Mouse (Mus musculus): Measurements from ENCODE around the gene Mamld1. TPM values are rescaled to one million over a fixed set of nuclear protein-coding genes. Genes with fewer than 3 reads are reported as not detected.

Mamld1 gene
- polyA plus RNA-seq, 1 experiment from 2014 or later: 6.4 TPM

GRCm38 (mm10) chrX:71181526-71181925 is 131.5 kb downstream of the Mamld1 start:
- WGBS: 83% methylated on average over 3 of the region's 3 CpGs
- no peak for ATAC-seq (ENCODE audit: low FRiP score, low read depth)
- Histone ChIP-seq H3K36me3 (no peaks in the 10 kb centered on the region), H3K27me3 (no peaks in the 10 kb centered on the region), H3K27ac (replicated peaks) (no peak overlapping the region), H3K4me3 (no peak overlapping the region), H3K9ac (no peak overlapping the region), H3K4me1 (replicated peaks) (no peaks in the 10 kb centered on the region), H3K4me2 (no peak overlapping the region), H3K9me3 (no peaks in the 10 kb centered on the region)

DNA sequence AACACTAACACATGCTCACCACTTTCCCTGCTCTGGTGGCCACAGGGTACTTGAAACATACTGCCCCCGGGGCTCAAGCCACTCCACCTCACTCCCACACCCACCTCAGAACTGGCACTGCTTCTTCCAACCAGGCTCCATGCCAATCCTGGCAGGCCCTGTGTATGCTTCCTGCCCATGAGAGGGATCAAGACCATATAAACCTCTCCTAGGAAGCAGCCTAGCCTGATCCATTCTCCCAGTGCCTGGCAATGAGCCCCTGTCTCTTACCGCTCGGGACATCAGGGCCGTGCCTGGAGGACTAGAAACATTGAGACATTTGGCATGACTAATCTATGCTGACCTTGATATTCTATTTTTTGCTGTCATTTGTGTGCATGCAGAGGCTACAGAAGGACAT is 133.6 kb downstream of the Mamld1 start:
- no peaks in the 10 kb centered on the region for H3K27me3 ChIP-seq
- H3K36me3 ChIP-seq: no peaks in the 10 kb centered on the region
- no peak for ATAC-seq (ENCODE audit: low FRiP score, low read depth)
- no peak overlapping the region for H3K27ac ChIP-seq (replicated peaks)
- no peak overlapping the region for H3K4me3 ChIP-seq
- no peaks in the 10 kb centered on the region for H3K9me3 ChIP-seq
- WGBS: 81% methylated on average over 4 of the region's 4 CpGs
- H3K4me2 ChIP-seq: no peak overlapping the region
- no peaks in the 10 kb centered on the region for H3K4me1 ChIP-seq (replicated peaks)
- no peak overlapping the region for H3K9ac ChIP-seq

DNA sequence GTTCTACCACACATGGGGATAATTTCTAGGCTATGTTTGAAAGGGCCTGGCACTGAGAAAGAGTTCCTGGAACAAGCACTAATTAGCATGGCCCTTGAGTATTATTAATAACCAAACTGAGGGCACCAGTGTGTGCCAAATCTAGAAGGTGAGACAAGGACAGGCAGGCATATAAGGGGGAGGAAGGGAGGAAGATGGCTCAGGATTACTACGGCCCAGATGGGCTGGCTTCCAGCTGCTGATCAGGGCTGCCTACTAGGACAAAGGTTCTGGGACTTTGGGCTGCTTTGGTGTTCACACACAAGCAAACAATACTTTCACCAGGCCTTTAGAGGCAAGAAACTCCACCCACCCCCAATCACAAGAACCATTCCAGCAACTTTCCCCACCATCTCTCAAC is 136.3 kb downstream of the Mamld1 start:
- WGBS: 73% methylated on average over 1 of the region's 1 CpGs
- H3K4me2 ChIP-seq: no peak overlapping the region
- H3K4me1 ChIP-seq (replicated peaks): no peaks in the 10 kb centered on the region

DNA sequence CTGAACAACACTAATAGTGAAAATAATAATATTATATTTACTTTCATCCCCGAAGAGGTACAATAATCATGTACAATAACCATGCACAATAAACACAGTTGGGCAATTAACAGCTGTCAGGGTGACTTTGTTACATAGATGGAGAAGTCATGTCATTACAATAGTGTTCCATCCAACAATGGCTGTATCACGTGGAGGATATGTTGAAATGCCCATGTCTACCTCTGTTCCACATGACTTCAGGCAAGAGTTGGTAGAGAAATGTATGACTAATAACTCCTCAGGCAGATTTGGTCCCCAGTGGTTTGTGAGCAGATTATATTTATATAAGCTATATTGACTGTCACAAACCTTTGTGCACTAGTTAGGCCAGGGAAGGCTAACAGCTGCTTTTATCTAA is 154.7 kb downstream of the Mamld1 start:
- 65% methylated on average over 2 of the region's 2 CpGs for WGBS
- Histone ChIP-seq H3K36me3 (no peaks in the 10 kb centered on the region), H3K9me3 (no peaks in the 10 kb centered on the region), H3K4me2 (no peak overlapping the region), H3K4me1 (replicated peaks) (no peaks in the 10 kb centered on the region), H3K27ac (replicated peaks) (no peak overlapping the region), H3K9ac (no peak overlapping the region), H3K27me3 (no peaks in the 10 kb centered on the region), H3K4me3 (no peak overlapping the region)
- no peak for ATAC-seq (ENCODE audit: low FRiP score, low read depth)

More for the DNA sequence above, 136.3 kb downstream of the Mamld1 start:
- no peak for ATAC-seq (ENCODE audit: low FRiP score, low read depth)
- H3K36me3 ChIP-seq: no peaks in the 10 kb centered on the region
- no peak overlapping the region for H3K27ac ChIP-seq (replicated peaks)
- H3K9me3 ChIP-seq: no peaks in the 10 kb centered on the region
- H3K4me3 ChIP-seq: no peak overlapping the region
- H3K27me3 ChIP-seq: no peaks in the 10 kb centered on the region
- no peak overlapping the region for H3K9ac ChIP-seq

Other genes starting within 250 kb of the Mamld1 start
- gene Mtm1, start 160.5 kb downstream of the Mamld1 start, polyA plus RNA-seq (2015; fragmentation: Nextera tagmentation; extraction: Ambion mirVana): 4.4 and 4.8 TPM in 2 replicates

Measured in hindbrain, embryonic 15.5 days (tissue).